Mouse (Mus musculus): ENCODE measurements around the gene Trabd. TPM values are rescaled to one million over a fixed set of nuclear protein-coding genes. Genes with fewer than 3 reads are reported as not detected.

Gene Trabd
- polyA plus RNA-seq, 1 experiment from 2014 or later = 21.4 TPM

DNA sequence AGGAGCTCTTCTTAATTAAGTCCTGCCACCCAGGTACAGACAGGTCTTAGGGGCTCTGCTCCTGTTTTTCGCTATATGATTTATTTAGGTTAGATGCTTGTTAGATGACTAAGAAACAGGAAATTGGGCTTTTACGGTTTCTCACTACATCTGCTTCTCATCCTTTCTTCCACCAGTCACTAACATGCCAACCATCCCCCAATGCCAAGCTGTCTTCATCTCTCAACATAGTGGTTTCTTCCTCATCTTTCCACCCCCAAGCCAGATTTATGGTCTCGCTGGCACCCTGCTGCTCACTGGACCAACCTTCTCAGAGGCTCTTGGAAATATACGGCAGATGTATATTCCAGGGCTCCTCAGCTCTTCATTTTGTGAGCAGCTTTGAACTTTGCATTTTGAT is 15.7 kb downstream of the Trabd start:
- Histone ChIP-seq H3K27ac (ENCODE audit: low read length) (no peak overlapping the region), H3K9me3 (replicated peaks; ENCODE audit: control insufficient read depth, low read length) (no peaks in the 10 kb centered on the region), H3K36me3 (ENCODE audit: control insufficient read depth, insufficient read depth) (peaks cover 12% of the 10 kb centered on the region), H3K4me1 (ENCODE audit: control insufficient read depth, low read depth, low read length) (peaks cover 19% of the 10 kb centered on the region), H3K9ac (ENCODE audit: low read depth, low read length) (no peak overlapping the region), H3K4me2 (ENCODE audit: low read depth, low read length) (0 out of 2 replicates have a peak overlapping the region, but pooled peaks have one; percentile 94), H3K4me3 (ENCODE audit: low read depth, low read length) (no peak overlapping the region), H3K27me3 (ENCODE audit: control insufficient read depth, insufficient read depth, low read depth, low read length) (no peaks in the 10 kb centered on the region)
- 80% methylated on average over 4 of the region's 4 CpGs for WGBS (ENCODE audit: insufficient replicate concordance)
- no peak for ATAC-seq (ENCODE audit: low read depth)

- Histone ChIP-seq H3K4me1 (ENCODE audit: control insufficient read depth, low read depth, low read length) (peaks cover 19% of the 10 kb centered on the region), H3K9ac (ENCODE audit: low read depth, low read length) (no peak overlapping the region), H3K27me3 (ENCODE audit: control insufficient read depth, insufficient read depth, low read depth, low read length) (no peaks in the 10 kb centered on the region), H3K4me2 (ENCODE audit: low read depth, low read length) (no peak overlapping the region), H3K27ac (ENCODE audit: low read length) (no peak overlapping the region), H3K9me3 (replicated peaks; ENCODE audit: control insufficient read depth, low read length) (no peaks in the 10 kb centered on the region), H3K4me3 (ENCODE audit: low read depth, low read length) (no peak overlapping the region), H3K36me3 (ENCODE audit: control insufficient read depth, insufficient read depth) (peaks cover 23% of the 10 kb centered on the region)
- WGBS (ENCODE audit: insufficient replicate concordance) = 75% methylated on average over 5 of the region's 5 CpGs
- ATAC-seq (ENCODE audit: low read depth) = no peak
Measured at GRCm38 (mm10) chr15:89092181-89092580, 17.3 kb downstream of the Trabd start.

GRCm38 (mm10) chr15:89097450-89097849 is 22.5 kb downstream of the Trabd start:
- H3K4me2 ChIP-seq (ENCODE audit: low read depth, low read length) = no peak overlapping the region
- H3K4me1 ChIP-seq (ENCODE audit: control insufficient read depth, low read depth, low read length) = no peaks in the 10 kb centered on the region
- no peak for ATAC-seq (ENCODE audit: low read depth)
- 80% methylated on average over 5 of the region's 5 CpGs for WGBS (ENCODE audit: insufficient replicate concordance)
- H3K4me3 ChIP-seq (ENCODE audit: low read depth, low read length) = no peak overlapping the region
- no peaks in the 10 kb centered on the region for H3K9me3 ChIP-seq (replicated peaks; ENCODE audit: control insufficient read depth, low read length)
- H3K36me3 ChIP-seq (ENCODE audit: control insufficient read depth, insufficient read depth) = peaks cover 57% of the 10 kb centered on the region
- H3K27me3 ChIP-seq (ENCODE audit: control insufficient read depth, insufficient read depth, low read depth, low read length) = no peaks in the 10 kb centered on the region
- no peak overlapping the region for H3K27ac ChIP-seq (ENCODE audit: low read length)
- H3K9ac ChIP-seq (ENCODE audit: low read depth, low read length) = no peak overlapping the region

GRCm38 (mm10) chr15:89098616-89099015 is 23.7 kb downstream of the Trabd start:
- Histone ChIP-seq H3K27me3 (ENCODE audit: control insufficient read depth, insufficient read depth, low read depth, low read length) (no peaks in the 10 kb centered on the region), H3K4me3 (ENCODE audit: low read depth, low read length) (no peak overlapping the region), H3K36me3 (ENCODE audit: control insufficient read depth, insufficient read depth) (peaks cover 56% of the 10 kb centered on the region), H3K9me3 (replicated peaks; ENCODE audit: control insufficient read depth, low read length) (no peaks in the 10 kb centered on the region), H3K4me1 (ENCODE audit: control insufficient read depth, low read depth, low read length) (no peaks in the 10 kb centered on the region), H3K9ac (ENCODE audit: low read depth, low read length) (no peak overlapping the region), H3K27ac (ENCODE audit: low read length) (no peak overlapping the region), H3K4me2 (ENCODE audit: low read depth, low read length) (no peak overlapping the region)
- ATAC-seq (ENCODE audit: low read depth) = no peak
- WGBS (ENCODE audit: insufficient replicate concordance) = 84% methylated on average over 7 of the region's 7 CpGs

DNA sequence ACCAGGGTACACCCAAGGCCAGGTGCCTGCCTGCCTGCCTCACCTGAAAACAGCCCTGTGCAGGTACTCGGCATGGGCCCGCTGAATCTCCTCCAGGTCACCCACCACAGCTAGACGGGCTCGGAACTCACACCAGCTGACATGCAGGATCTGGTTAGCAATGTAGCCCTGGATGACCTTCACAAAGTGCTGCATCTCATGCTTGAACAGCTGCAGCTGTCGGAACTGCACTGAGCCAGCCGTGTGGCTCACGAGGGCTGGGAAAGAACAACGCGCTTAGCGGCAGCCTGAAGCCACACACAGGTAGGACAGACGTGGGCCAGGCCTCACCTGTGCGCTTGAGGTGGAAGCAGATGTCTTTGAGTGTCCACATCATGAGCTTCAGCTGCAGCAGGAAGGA is 25.9 kb downstream of the Trabd start:
- Histone ChIP-seq H3K4me2 (ENCODE audit: low read depth, low read length) (no peak overlapping the region), H3K4me3 (ENCODE audit: low read depth, low read length) (no peak overlapping the region), H3K9ac (ENCODE audit: low read depth, low read length) (no peak overlapping the region), H3K36me3 (ENCODE audit: control insufficient read depth, insufficient read depth) (peaks cover 69% of the 10 kb centered on the region), H3K4me1 (ENCODE audit: control insufficient read depth, low read depth, low read length) (no peaks in the 10 kb centered on the region), H3K27me3 (ENCODE audit: control insufficient read depth, insufficient read depth, low read depth, low read length) (no peaks in the 10 kb centered on the region), H3K27ac (ENCODE audit: low read length) (no peak overlapping the region), H3K9me3 (replicated peaks; ENCODE audit: control insufficient read depth, low read length) (no peaks in the 10 kb centered on the region)
- no peak for ATAC-seq (ENCODE audit: low read depth)
- 87% methylated on average over 12 of the region's 12 CpGs for WGBS (ENCODE audit: insufficient replicate concordance)

DNA sequence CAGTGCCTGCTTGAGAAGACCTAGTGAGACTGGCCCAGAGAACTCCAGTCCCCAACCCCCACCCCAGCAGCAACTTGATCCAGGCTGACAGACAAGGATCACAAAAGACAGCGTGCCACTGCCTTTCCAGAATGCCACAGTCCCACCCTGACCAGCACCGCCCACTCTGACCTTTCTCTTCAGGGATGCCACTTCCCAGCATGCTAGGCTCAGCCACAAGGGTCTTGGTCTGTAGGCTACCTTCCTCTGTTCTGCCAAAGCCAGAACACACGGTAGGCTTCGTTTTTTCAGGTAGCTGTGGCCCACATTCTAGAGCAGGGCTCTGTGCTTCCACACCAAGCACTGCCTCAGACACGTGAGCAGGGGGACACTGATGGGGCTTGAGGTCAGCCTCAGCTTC is 27.7 kb downstream of the Trabd start:
- WGBS (ENCODE audit: insufficient replicate concordance) = 78% methylated on average over 5 of the region's 5 CpGs
- no peak overlapping the region for H3K4me2 ChIP-seq (ENCODE audit: low read depth, low read length)
- ATAC-seq (ENCODE audit: low read depth) = no peak
- no peak overlapping the region for H3K9ac ChIP-seq (ENCODE audit: low read depth, low read length)
- H3K4me1 ChIP-seq (ENCODE audit: control insufficient read depth, low read depth, low read length) = no peaks in the 10 kb centered on the region
- peaks cover 66% of the 10 kb centered on the region for H3K36me3 ChIP-seq (ENCODE audit: control insufficient read depth, insufficient read depth)
- H3K9me3 ChIP-seq (replicated peaks; ENCODE audit: control insufficient read depth, low read length) = no peaks in the 10 kb centered on the region
- H3K4me3 ChIP-seq (ENCODE audit: low read depth, low read length) = no peak overlapping the region
- no peaks in the 10 kb centered on the region for H3K27me3 ChIP-seq (ENCODE audit: control insufficient read depth, insufficient read depth, low read depth, low read length)
- no peak overlapping the region for H3K27ac ChIP-seq (ENCODE audit: low read length)

DNA sequence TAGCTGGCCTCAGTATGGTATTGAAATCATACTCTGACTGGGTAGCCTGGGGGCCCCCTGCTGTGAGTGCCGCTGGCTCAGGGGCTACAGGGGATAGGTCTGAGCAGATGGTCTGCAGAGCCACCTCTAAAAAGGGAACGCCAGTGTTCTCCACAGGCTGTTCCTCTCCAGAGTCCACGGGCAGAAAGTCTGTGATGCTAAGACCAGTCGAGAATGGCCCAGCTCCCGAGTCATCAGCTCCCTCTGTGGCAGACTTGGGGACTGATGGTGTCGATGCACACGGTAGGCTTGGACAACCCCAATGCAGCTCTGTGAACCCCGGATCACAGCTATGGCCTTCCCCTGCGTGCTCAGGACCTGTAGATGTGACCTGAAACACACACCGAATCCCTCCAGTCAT is 29.0 kb downstream of the Trabd start:
- peaks cover 64% of the 10 kb centered on the region for H3K36me3 ChIP-seq (ENCODE audit: control insufficient read depth, insufficient read depth)
- H3K9me3 ChIP-seq (replicated peaks; ENCODE audit: control insufficient read depth, low read length) = no peaks in the 10 kb centered on the region
- 74% methylated on average over 10 of the region's 10 CpGs for WGBS (ENCODE audit: insufficient replicate concordance)
- no peaks in the 10 kb centered on the region for H3K4me1 ChIP-seq (ENCODE audit: control insufficient read depth, low read depth, low read length)
- H3K27me3 ChIP-seq (ENCODE audit: control insufficient read depth, insufficient read depth, low read depth, low read length) = no peaks in the 10 kb centered on the region
- H3K4me3 ChIP-seq (ENCODE audit: low read depth, low read length) = no peak overlapping the region
- no peak for ATAC-seq (ENCODE audit: low read depth)
- H3K9ac ChIP-seq (ENCODE audit: low read depth, low read length) = no peak overlapping the region
- H3K27ac ChIP-seq (ENCODE audit: low read length) = no peak overlapping the region
- no peak overlapping the region for H3K4me2 ChIP-seq (ENCODE audit: low read depth, low read length)

- Histone ChIP-seq H3K4me2 (ENCODE audit: low read depth, low read length) (no peak overlapping the region), H3K9me3 (replicated peaks; ENCODE audit: control insufficient read depth, low read length) (no peaks in the 10 kb centered on the region), H3K9ac (ENCODE audit: low read depth, low read length) (no peak overlapping the region), H3K27ac (ENCODE audit: low read length) (no peak overlapping the region), H3K4me3 (ENCODE audit: low read depth, low read length) (no peak overlapping the region), H3K4me1 (ENCODE audit: control insufficient read depth, low read depth, low read length) (no peaks in the 10 kb centered on the region), H3K36me3 (ENCODE audit: control insufficient read depth, insufficient read depth) (peaks cover 62% of the 10 kb centered on the region), H3K27me3 (ENCODE audit: control insufficient read depth, insufficient read depth, low read depth, low read length) (no peaks in the 10 kb centered on the region)
- 87% methylated on average over 8 of the region's 8 CpGs for WGBS (ENCODE audit: insufficient replicate concordance)
- ATAC-seq (ENCODE audit: low read depth) = no peak
Measured at GRCm38 (mm10) chr15:89104425-89104824, 29.5 kb downstream of the Trabd start.

- Histone ChIP-seq H3K9me3 (replicated peaks; ENCODE audit: control insufficient read depth, low read length) (no peaks in the 10 kb centered on the region), H3K27me3 (ENCODE audit: control insufficient read depth, insufficient read depth, low read depth, low read length) (no peaks in the 10 kb centered on the region), H3K4me2 (ENCODE audit: low read depth, low read length) (no peak overlapping the region), H3K4me3 (ENCODE audit: low read depth, low read length) (no peak overlapping the region), H3K36me3 (ENCODE audit: control insufficient read depth, insufficient read depth) (peaks cover 56% of the 10 kb centered on the region), H3K9ac (ENCODE audit: low read depth, low read length) (no peak overlapping the region), H3K4me1 (ENCODE audit: control insufficient read depth, low read depth, low read length) (no peaks in the 10 kb centered on the region), H3K27ac (ENCODE audit: low read length) (no peak overlapping the region)
- WGBS (ENCODE audit: insufficient replicate concordance) = 86% methylated on average over 13 of the region's 13 CpGs
- ATAC-seq (ENCODE audit: low read depth) = no peak
Measured at GRCm38 (mm10) chr15:89106073-89106472, 31.1 kb downstream of the Trabd start.
